Mouse (Mus musculus): ENCODE measurements at regions not wholly inside any gene's neighbourhood (a gene's known extent, or its start where the extent isn't known, plus 50 kb on each side); places are given as distances from the start of the nearest gene placed in this dataset.

GRCm38 (mm10) chr7:72751501-72751917 lies 445.1 kb upstream of the Mctp2 start:
- peak in 1 of 2 experiments; percentile 13 for DNase-seq

GRCm38 (mm10) chr7:72753053-72753559 lies 446.7 kb upstream of the Mctp2 start:
- DNase-seq: no peak

DNA sequence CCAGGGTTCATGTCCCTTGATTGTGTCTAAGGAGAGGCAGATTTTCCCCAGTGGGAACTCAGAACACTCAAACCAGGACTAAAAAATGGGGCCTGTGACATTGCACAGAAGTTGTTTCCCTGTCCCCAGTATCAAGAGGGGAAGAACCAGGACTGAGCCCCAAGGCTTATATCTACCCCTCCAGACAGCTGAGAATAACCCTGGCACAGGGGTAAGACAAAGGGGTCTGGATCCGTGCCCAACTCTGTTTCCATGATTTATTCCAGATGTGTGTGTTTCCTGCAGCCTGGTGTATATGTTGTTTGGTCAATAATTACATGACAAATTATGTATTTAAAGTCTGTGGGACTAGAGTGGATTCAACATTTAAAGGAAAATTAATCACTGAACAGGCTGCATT lies 456.3 kb upstream of the Mctp2 start:
- DNase-seq: no peak

DNA sequence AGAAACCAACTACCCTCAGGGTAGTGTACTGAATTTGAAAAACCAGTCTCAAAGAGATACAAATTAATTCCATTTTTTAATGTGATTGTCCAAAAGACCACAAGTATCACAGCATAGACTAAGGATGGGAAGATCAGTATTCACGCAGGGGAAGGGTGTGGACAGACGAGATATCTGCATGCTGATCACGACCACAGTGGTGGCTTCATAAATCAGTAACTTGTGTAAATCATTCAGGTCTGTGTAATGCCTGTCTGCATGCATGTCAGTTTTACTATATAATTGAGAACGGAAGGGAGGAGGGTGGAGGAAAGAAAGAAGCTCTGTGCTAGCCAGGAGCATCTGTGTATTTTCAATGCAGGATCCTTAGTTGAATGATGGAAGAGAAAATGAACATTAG lies 462.3 kb upstream of the Mctp2 start:
- no peak for DNase-seq

DNA sequence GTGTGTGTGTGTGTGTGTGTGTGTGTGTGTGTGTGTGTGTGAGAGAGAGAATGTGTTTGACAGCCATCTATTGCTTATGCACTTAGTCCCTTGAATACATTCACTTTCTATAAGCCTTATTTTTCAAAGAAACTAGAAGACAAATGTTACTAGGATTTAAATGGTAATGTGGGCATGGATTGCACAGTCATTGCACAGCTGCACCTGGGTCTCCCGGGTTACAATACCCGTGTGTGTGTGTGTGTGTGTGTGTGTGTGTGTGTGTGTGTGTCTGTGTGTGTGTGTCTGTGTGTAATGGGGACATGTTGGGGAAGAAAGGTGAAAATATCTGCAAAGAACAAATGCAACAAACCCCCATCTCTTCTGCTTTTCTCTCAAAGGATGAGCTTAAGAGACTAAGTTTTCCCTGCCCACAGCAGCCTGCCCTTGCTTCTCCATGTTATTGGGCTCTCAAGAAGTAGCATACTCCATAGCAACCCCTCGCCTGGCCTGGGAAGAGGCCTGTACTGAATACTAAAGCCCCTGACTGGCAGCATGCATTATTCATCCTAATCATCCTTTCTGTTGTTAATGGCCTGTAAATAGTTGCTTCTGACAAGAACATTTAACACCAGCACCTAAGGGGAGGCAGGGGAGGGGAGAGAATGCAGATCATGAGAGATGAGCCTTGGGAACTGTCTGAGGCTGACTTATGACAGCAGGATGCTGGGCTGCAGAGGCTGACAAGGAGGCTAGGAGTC lies 467.8 kb upstream of the Mctp2 start:
- no peak for DNase-seq

DNA sequence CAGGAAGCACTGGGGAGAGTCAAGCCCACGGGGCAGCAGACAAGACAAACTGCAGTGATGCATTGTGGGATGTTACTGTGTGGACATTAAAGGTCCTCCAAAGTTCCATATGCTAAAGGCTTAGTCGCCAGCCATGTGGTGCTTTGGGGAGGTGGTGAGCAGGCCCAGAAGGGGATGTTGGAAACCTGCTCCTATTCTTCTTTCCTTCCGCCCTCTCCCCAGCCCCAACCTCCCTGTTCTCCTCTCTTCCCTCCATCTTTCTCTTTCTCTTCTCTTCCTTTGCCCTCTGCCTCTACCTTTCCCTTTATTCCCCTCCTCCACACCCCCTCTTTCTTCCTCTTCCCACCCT lies 468.3 kb upstream of the Mctp2 start:
- DNase-seq: no peak

DNA sequence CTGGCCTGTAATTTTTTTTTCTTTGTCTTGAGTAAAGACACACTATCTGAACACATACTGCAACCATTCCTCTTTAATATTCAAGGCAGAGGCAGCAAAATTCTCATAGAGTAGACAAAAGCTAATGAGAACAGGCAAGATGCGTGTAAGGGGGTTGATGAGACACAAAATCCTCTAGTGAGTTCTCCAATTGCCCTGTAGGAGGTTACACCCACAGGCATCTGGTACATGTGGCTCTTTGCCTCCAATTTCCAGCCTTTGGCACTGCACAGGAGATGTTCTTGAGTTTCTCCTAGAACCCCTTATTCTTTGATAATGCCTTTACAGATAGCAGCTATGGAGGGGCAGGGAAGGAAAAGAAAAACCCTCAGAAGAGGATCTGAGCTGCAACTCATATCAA lies 480.9 kb upstream of the Mctp2 start:
- no peak for DNase-seq

- no peak for DNase-seq
These were observed 481.9 kb upstream of the Mctp2 start for GRCm38 (mm10) chr7:72788261-72788660.

DNA sequence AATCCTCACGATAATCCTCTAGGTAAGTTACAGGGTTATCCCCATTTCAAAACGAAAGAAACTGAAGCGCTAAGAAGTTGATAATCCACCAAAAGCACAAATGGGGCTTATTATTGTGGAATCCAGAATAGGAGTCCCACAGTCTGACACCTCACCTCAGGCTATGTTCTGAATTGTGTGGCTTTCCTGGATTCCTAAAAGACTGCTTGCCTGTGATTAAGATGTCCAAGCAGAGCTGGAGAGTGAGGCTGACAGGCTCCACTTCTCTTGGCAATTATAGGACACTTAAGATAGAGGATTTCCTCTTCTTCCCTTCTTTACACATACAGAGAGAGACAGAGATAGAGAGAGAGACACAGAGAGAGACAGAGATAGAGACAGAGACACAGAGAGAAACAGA lies 515.7 kb upstream of the Mctp2 start:
- no peak for DNase-seq

DNA sequence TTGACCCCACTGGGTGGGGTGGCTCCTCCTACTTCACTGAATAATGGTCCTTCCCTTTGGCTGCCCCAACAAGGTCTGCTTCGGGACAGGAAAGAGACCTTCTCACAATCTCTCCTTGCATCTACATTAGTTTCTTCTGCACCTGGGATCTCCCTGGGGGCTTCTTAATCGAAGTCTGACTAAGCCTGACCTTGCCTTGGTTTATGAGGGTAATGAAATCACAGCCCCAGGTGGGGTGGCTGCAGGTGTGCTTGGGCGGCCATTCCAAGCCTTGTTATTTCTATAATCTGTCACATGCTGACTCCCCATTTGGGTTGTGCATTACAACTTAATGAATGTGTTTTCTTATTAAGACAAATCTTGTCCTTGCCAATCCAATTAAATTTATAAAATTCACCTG lies 520.2 kb upstream of the Mctp2 start:
- no peak for DNase-seq

DNA sequence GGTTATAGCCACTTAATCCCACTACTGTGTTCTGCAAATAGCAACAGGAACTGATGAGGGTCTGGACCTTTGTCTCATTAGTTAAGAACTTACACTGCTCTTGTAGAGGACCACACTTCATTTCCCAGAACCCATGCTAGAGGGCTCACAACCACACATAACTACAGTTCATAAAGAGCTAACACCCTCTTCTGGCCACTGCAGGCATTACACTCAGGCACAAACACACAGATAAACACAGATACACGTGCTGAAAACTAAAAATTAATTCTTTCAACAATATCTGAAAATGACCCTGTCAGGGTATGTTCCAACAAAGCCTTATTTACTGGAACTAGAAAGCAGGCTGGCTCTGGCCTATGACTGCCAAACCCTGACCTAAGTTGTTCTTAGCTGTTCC lies 529.0 kb upstream of the Mctp2 start:
- no peak for DNase-seq

DNA sequence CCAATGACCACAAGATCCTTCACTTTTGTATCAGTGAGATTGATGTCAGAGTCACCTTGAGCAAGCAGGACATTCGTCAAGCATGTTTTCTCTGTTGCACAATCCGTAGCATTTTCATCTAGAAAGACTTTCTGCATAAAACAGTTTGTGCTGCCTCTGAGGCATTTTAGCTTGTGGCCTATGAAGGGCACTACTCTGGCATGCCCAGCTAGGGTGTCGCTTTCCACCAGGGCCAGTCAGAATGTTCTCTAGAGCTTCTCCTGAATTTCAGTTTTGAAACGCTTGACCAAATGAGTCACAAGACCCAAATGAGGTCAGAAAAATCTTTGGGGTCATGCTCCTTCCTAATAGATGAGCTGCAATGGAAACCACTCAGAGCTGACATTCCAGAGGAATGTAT lies 529.6 kb upstream of the Mctp2 start:
- DNase-seq: no peak

GRCm38 (mm10) chr7:72836457-72836985 lies 530.1 kb upstream of the Mctp2 start:
- no peak for DNase-seq

- no peak for DNase-seq
These were observed 531.7 kb upstream of the Mctp2 start for GRCm38 (mm10) chr7:72837992-72838655.

GRCm38 (mm10) chr7:72851346-72851745 lies 524.0 kb upstream of the Rgma start:
- DNase-seq: peak; percentile 2 to 4

GRCm38 (mm10) chr7:72854501-72855002 lies 520.8 kb upstream of the Rgma start:
- no peak for DNase-seq

GRCm38 (mm10) chr7:72866966-72867754 lies 508.1 kb upstream of the Rgma start:
- DNase-seq: no peak

DNA sequence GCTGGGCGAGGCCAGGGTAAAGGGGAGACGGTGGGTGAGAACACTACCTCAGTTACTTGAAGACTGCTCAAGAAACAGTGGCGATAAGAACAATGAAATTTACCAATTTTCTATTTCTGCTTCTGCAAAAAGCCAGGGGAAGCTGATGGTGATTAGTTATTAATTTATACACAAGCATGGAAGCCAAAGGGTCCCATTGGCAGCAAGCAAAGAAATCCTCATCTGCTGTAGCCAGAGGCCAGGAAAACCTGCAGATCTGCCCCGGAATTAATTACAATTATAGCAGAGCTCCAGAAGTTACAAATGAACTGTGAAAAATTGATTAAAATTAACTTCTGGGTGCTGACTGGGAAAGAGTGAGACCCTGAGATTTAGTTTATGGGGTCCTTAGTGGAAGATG lies 506.2 kb upstream of the Rgma start:
- DNase-seq: no peak

GRCm38 (mm10) chr7:72900816-72901215 lies 474.5 kb upstream of the Rgma start:
- no peak for DNase-seq

DNA sequence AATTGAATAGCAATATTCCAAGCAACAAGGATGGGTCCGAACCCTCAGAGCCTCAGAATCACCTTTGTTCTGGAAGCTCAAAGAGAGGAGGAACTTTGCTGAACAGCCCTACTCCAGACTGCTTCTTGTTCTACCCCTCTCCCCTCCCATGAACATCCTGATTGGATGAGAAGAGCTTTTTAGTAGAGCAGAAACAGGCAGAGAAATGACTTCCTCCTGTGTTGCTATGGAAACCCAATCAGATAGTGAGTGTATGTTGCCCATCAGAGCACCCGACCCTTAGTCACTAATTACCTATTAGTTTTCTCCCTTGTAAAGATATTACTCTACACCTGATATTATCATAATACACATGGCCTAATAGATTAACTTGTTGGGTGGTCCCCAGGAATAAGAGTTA lies 469.4 kb upstream of the Rgma start:
- DNase-seq: no peak

- no peak for DNase-seq
These were observed 468.8 kb upstream of the Rgma start for GRCm38 (mm10) chr7:72906536-72906935.

DNA sequence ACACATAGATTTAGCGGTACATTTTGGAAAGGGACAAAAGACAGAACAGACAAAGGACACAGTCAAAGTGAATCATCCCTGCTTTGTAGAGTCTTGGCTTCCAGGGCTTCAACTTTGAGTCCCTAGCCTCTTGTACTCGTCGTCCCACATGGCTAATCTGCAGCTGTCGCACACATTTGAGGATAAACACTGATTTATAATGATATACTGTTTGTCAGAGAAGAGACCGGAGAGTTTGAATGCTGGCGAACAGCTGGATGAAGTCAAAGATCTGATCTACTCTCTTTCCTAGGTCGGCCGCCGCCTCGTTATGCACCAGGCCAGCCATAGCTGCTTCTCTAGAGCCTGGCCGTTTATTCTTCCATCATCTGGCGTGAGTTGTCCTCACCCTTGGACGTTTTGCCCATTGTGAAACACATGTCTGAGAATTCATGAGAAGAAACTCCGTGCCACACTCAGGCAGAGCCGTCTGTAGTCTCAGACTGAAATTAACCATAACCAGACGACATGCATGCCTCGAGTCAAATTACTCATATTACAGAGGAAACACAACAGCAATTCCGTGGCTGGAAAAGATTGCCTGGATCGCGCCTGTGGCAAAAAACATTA lies 448.4 kb upstream of the Rgma start:
- DNase-seq: peak; percentile 8 to 36

- DNase-seq: no peak
These were observed 436.5 kb upstream of the Rgma start for GRCm38 (mm10) chr7:72938842-72939241.
